Mouse (Mus musculus): ENCODE data around the gene 0610009B22Rik.
A peak's percentile ranks its signal among the peaks of the same experiment; 100 is the strongest.

0610009B22Rik gene

DNA sequence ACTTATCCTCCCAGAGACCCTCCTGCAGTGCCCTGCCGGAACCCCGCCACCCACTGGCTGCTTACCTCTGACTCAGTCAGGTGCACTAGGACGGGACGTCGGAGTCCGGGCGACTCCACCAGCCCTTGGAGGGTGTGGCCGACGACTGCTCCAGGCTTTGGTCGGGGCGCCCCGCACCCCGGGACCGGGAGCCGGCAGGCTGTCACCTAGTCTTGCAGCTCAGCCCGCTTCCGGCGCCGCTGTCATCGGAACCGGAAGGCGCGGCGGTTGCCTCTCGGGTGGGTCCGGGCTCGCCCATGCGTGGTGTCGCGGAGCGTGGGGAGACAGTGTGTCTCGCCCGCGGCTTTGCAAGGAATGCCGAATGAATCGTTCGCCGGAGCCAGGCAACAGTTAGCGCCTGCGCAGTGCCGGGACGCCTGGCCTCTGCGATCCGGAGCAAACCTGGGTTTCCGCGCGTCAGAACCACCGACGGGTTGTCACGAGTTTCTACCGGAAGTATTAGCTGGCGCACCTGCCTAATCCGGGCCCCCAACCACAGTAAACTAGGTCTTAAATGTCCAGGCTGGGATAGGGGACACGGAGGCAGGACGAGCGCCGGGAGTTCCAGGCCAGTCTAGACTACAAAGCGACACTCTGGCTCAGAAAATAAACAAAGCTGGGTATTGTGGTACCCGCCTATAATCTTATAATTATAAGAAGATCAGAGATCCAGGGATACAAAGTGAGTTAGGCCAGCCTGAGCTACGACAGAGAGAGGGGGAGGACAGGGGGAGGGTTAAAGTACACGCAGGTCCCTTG, 53.0 kb downstream of the 0610009B22Rik start, which contains the start of gene Rmnd5b:
Rmnd5b (minus strand) TSS at position 372 of the 798 bp plus-strand sequence.
- peak; percentile 92 for DNase-seq (ENCODE audit: low read depth, low spot score)

Data from A20 (cell line).